Mouse (Mus musculus) hindbrain, embryonic 13.5 days (tissue): ENCODE results near the gene Ssbp3. TPM values are rescaled to one million over a fixed set of nuclear protein-coding genes. Genes with fewer than 3 reads are reported as not detected.
A peak's percentile ranks its signal among the peaks of the same experiment; 100 is the strongest.

Source experiments
- ATAC-seq: fragments of 200-750 bp; cut with Nextera tagmentation; 2 replicates; pipeline ENCODE4 v1.8.0; 2017; ENCODE audit warnings: moderate TSS enrichment; ENCODE audit not compliant: low FRiP score
- H3K27ac ChIP-seq: fragments of 300-500 bp; sonication (generic); 2 replicates; pipeline ENCODE4 v1.5.1; 2015; ENCODE audit warnings: inconsistent platforms, mild to moderate bottlenecking, moderate library complexity
- H3K27me3 ChIP-seq: fragments of 300-500 bp; sonication (generic); 2 replicates; pipeline ENCODE4 v1.6.1; 2015; ENCODE audit warnings: mild to moderate bottlenecking, inconsistent platforms
- H3K36me3 ChIP-seq: fragments of 300-500 bp; sonication (generic); 2 replicates; pipeline ENCODE4 v1.6.1; 2015; ENCODE audit warnings: mild to moderate bottlenecking, inconsistent platforms
- H3K4me1 ChIP-seq: fragments of 300-500 bp; sonication (generic); replicated peaks from 2 replicates; pipeline ENCODE4 v1.6.1; 2015; ENCODE audit warnings: inconsistent platforms
- H3K4me2 ChIP-seq: fragments of 300-500 bp; sonication (generic); 2 replicates; pipeline ENCODE4 v1.6.1; 2015; ENCODE audit warnings: inconsistent platforms, mild to moderate bottlenecking, moderate library complexity
- H3K4me3 ChIP-seq: fragments of 300-500 bp; sonication (generic); 2 replicates; pipeline ENCODE4 v1.5.1; 2015; ENCODE audit warnings: mild to moderate bottlenecking, inconsistent platforms
- H3K9ac ChIP-seq: fragments of 300-500 bp; sonication (generic); 2 replicates; pipeline ENCODE4 v1.6.1; 2015; ENCODE audit warnings: mild to moderate bottlenecking, inconsistent platforms
- H3K9me3 ChIP-seq: fragments of 300-500 bp; sonication (generic); 2 replicates; pipeline ENCODE4 v1.6.1; 2016; ENCODE audit warnings: inconsistent platforms
- WGBS: fragments of 180-500 bp; shearing (Covaris S2); methylation state at CpG from one replicate; pipeline ENCODE4 v1.1.7; 2015; 5-methylcytosine and 5-hydroxymethylcytosine counted together
- polyA plus RNA-seq: library from polyadenylated mRNA; unstranded; fragments of >200 nt; fragmentation: Nextera tagmentation; extraction: Ambion mirVana; gene quantifications from 2 replicates; pipeline ENCODE4 v1.2.1, GENCODE M21; 2015

Ssbp3 gene
- polyA plus RNA-seq, 1 experiment from 2014 or later = 179 TPM

GRCm38 (mm10) chr4:107035689-107036088, 125.2 kb downstream of the Ssbp3 start:
- ATAC-seq = no peak
- Histone ChIP-seq H3K9ac (no peak overlapping the region), H3K36me3 (peaks cover 93% of the 10 kb centered on the region), H3K9me3 (no peaks in the 10 kb centered on the region), H3K4me3 (no peak overlapping the region), H3K4me1 (peaks cover 15% of the 10 kb centered on the region), H3K27ac (no peak overlapping the region), H3K27me3 (no peaks in the 10 kb centered on the region), H3K4me2 (no peak overlapping the region)
- 93% methylated on average over 4 of the region's 4 CpGs for whole genome bisulfite sequencing

GRCm38 (mm10) chr4:107036985-107037384, 126.5 kb downstream of the Ssbp3 start:
- Histone ChIP-seq H3K27ac (no peak overlapping the region), H3K36me3 (peaks cover 93% of the 10 kb centered on the region), H3K27me3 (no peaks in the 10 kb centered on the region), H3K4me3 (no peak overlapping the region), H3K4me2 (no peak overlapping the region), H3K4me1 (peaks cover 15% of the 10 kb centered on the region), H3K9ac (no peak overlapping the region), H3K9me3 (no peaks in the 10 kb centered on the region)
- WGBS = 97% methylated on average over 2 of the region's 2 CpGs
- no peak for ATAC-seq

- no peaks in the 10 kb centered on the region for H3K27me3 ChIP-seq
- 89% methylated on average over 4 of the region's 4 CpGs for WGBS
- no peak overlapping the region for H3K4me3 ChIP-seq
- H3K4me2 ChIP-seq = no peak overlapping the region
- no peak overlapping the region for H3K9ac ChIP-seq
- ATAC-seq = no peak
- H3K36me3 ChIP-seq = peaks cover 88% of the 10 kb centered on the region
- H3K9me3 ChIP-seq = no peaks in the 10 kb centered on the region
- H3K27ac ChIP-seq = peak overlapping the region; percentile 77
- H3K4me1 ChIP-seq = peaks cover 15% of the 10 kb centered on the region
These were observed 127.8 kb downstream of the Ssbp3 start for GRCm38 (mm10) chr4:107038303-107038702.

GRCm38 (mm10) chr4:107039270-107039669, 128.8 kb downstream of the Ssbp3 start:
- peak; percentile 61; the same call in 1 of the 2 replicates for ATAC-seq
- Histone ChIP-seq H3K4me3 (no peak overlapping the region), H3K4me1 (peaks cover 15% of the 10 kb centered on the region), H3K4me2 (no peak overlapping the region), H3K36me3 (peaks cover 89% of the 10 kb centered on the region), H3K27me3 (no peaks in the 10 kb centered on the region), H3K27ac (peak overlapping the region; percentile 77), H3K9me3 (no peaks in the 10 kb centered on the region), H3K9ac (peak overlapping the region; percentile 20; the same call in 1 of the 2 replicates)
- 39% methylated on average over 8 of the region's 8 CpGs for WGBS

GRCm38 (mm10) chr4:107042304-107042703, 131.8 kb downstream of the Ssbp3 start:
- H3K36me3 ChIP-seq = peaks cover 90% of the 10 kb centered on the region
- H3K27ac ChIP-seq = no peak overlapping the region
- H3K4me1 ChIP-seq = peaks cover 15% of the 10 kb centered on the region
- no peaks in the 10 kb centered on the region for H3K27me3 ChIP-seq
- H3K4me2 ChIP-seq = no peak overlapping the region
- no peaks in the 10 kb centered on the region for H3K9me3 ChIP-seq
- WGBS = 97% methylated on average over 6 of the region's 6 CpGs
- no peak for ATAC-seq
- no peak overlapping the region for H3K4me3 ChIP-seq
- no peak overlapping the region for H3K9ac ChIP-seq

GRCm38 (mm10) chr4:107045188-107045587, 134.7 kb downstream of the Ssbp3 start:
- Histone ChIP-seq H3K36me3 (peaks cover 79% of the 10 kb centered on the region), H3K4me1 (no peaks in the 10 kb centered on the region), H3K9ac (no peak overlapping the region), H3K27ac (no peak overlapping the region), H3K9me3 (no peaks in the 10 kb centered on the region), H3K4me2 (no peak overlapping the region), H3K27me3 (no peaks in the 10 kb centered on the region), H3K4me3 (no peak overlapping the region)
- no peak for ATAC-seq
- WGBS = 97% methylated on average over 13 of the region's 13 CpGs

- Histone ChIP-seq H3K4me1 (0 out of 2 replicates have a peak, but pooled peaks cover 2% of the 10 kb centered on the region), H3K36me3 (peaks cover 56% of the 10 kb centered on the region), H3K4me2 (no peak overlapping the region), H3K9me3 (no peaks in the 10 kb centered on the region), H3K27ac (no peak overlapping the region), H3K9ac (no peak overlapping the region), H3K27me3 (no peaks in the 10 kb centered on the region), H3K4me3 (no peak overlapping the region)
- 89% methylated on average over 5 of the region's 5 CpGs for WGBS
- ATAC-seq = no peak
These were observed 137.3 kb downstream of the Ssbp3 start for GRCm38 (mm10) chr4:107047806-107048205.

- Histone ChIP-seq H3K4me1 (0 out of 2 replicates have a peak, but pooled peaks cover 5% of the 10 kb centered on the region), H3K27me3 (no peaks in the 10 kb centered on the region), H3K27ac (no peak overlapping the region), H3K9me3 (no peaks in the 10 kb centered on the region), H3K4me3 (no peak overlapping the region), H3K36me3 (peaks cover 51% of the 10 kb centered on the region), H3K9ac (no peak overlapping the region), H3K4me2 (no peak overlapping the region)
- ATAC-seq = no peak
- 85% methylated on average over 11 of the region's 11 CpGs for WGBS
These were observed 138.2 kb downstream of the Ssbp3 start for GRCm38 (mm10) chr4:107048568-107049162.

GRCm38 (mm10) chr4:107051889-107052288, 141.4 kb downstream of the Ssbp3 start:
- ATAC-seq = no peak
- 43% methylated on average over 4 of the region's 4 CpGs for WGBS
- H3K4me3 ChIP-seq = no peak overlapping the region

GRCm38 (mm10) chr4:107052962-107053553, 142.6 kb downstream of the Ssbp3 start:
- peaks cover 29% of the 10 kb centered on the region for H3K36me3 ChIP-seq
- H3K4me1 ChIP-seq = 0 out of 2 replicates have a peak, but pooled peaks cover 5% of the 10 kb centered on the region
- no peak overlapping the region for H3K4me3 ChIP-seq
- no peaks in the 10 kb centered on the region for H3K27me3 ChIP-seq
- WGBS = 56% methylated on average over 5 of the region's 5 CpGs
- H3K4me2 ChIP-seq = no peak overlapping the region
- no peak for ATAC-seq
- no peak overlapping the region; the same call in 1 of the 2 replicates for H3K27ac ChIP-seq
- no peaks in the 10 kb centered on the region for H3K9me3 ChIP-seq
- no peak overlapping the region for H3K9ac ChIP-seq

More at GRCm38 (mm10) chr4:107051889-107052288, 141.4 kb downstream of the Ssbp3 start:
- H3K4me2 ChIP-seq = no peak overlapping the region
- no peak overlapping the region for H3K27ac ChIP-seq
- no peak overlapping the region for H3K9ac ChIP-seq
- H3K9me3 ChIP-seq = no peaks in the 10 kb centered on the region
- H3K4me1 ChIP-seq = 0 out of 2 replicates have a peak, but pooled peaks cover 5% of the 10 kb centered on the region
- no peaks in the 10 kb centered on the region for H3K27me3 ChIP-seq
- peaks cover 29% of the 10 kb centered on the region for H3K36me3 ChIP-seq

GRCm38 (mm10) chr4:107056088-107056487, 145.6 kb downstream of the Ssbp3 start:
- peaks cover 50% of the 10 kb centered on the region for H3K36me3 ChIP-seq
- ATAC-seq = no peak

GRCm38 (mm10) chr4:107058346-107058745, 147.8 kb downstream of the Ssbp3 start:
- no peaks in the 10 kb centered on the region for H3K9me3 ChIP-seq
- ATAC-seq = no peak
- H3K27me3 ChIP-seq = no peaks in the 10 kb centered on the region
- H3K4me3 ChIP-seq = no peak overlapping the region
- 93% methylated on average over 5 of the region's 5 CpGs for WGBS
- H3K9ac ChIP-seq = no peak overlapping the region
- H3K27ac ChIP-seq = no peak overlapping the region
- H3K4me1 ChIP-seq = no peaks in the 10 kb centered on the region
- no peak overlapping the region for H3K4me2 ChIP-seq
- H3K36me3 ChIP-seq = peaks cover 71% of the 10 kb centered on the region

More at GRCm38 (mm10) chr4:107056088-107056487, 145.6 kb downstream of the Ssbp3 start:
- Histone ChIP-seq H3K9me3 (no peaks in the 10 kb centered on the region), H3K9ac (no peak overlapping the region), H3K27me3 (no peaks in the 10 kb centered on the region), H3K27ac (no peak overlapping the region), H3K4me3 (no peak overlapping the region), H3K4me2 (no peak overlapping the region), H3K4me1 (0 out of 2 replicates have a peak, but pooled peaks cover 5% of the 10 kb centered on the region)
- WGBS = 89% methylated on average over 3 of the region's 3 CpGs

GRCm38 (mm10) chr4:107058781-107059180, 148.3 kb downstream of the Ssbp3 start:
- H3K27ac ChIP-seq = no peak overlapping the region
- no peaks in the 10 kb centered on the region for H3K9me3 ChIP-seq
- H3K27me3 ChIP-seq = no peaks in the 10 kb centered on the region
- no peaks in the 10 kb centered on the region; the same call in 1 of the 2 replicates for H3K4me1 ChIP-seq
- peaks cover 75% of the 10 kb centered on the region for H3K36me3 ChIP-seq
- ATAC-seq = no peak
- H3K4me2 ChIP-seq = no peak overlapping the region
- no peak overlapping the region for H3K4me3 ChIP-seq
- H3K9ac ChIP-seq = no peak overlapping the region
- WGBS = 85% methylated on average over 6 of the region's 6 CpGs
